Mouse (Mus musculus) embryonic facial prominence, embryonic 14.5 days (tissue): ENCODE measurements at regions not wholly inside any gene's neighbourhood (a gene's known extent, or its start where the extent isn't known, plus 50 kb on each side); places are given as distances from the start of the nearest gene placed in this dataset.
"Not testable (repeated sequence)": the region's sequence is repeated elsewhere in the genome, so short reads cannot be mapped to it uniquely, and the experiment has no call there.

Experiments used
- ATAC-seq: fragments of 200-750 bp; cut with Nextera tagmentation; 2 replicates; pipeline ENCODE4 v1.8.0; 2017; ENCODE audit warnings: low read depth, moderate number of reproducible peaks, moderate TSS enrichment
- DNase-seq: peaks from one replicate; pipeline ENCODE4 v3.0.0-alpha.2; 2015; ENCODE audit warnings: low spot score
- H3K27ac ChIP-seq: fragments of 300-500 bp; sonication (generic); replicated peaks from 2 replicates; pipeline ENCODE4 v1.5.1; 2014; ENCODE audit warnings: low read depth, mild to moderate bottlenecking, low read length, moderate library complexity
- H3K27me3 ChIP-seq: fragments of 300-500 bp; sonication (generic); replicated peaks from 2 replicates; pipeline ENCODE4 v1.6.1; 2014; ENCODE audit warnings: low read length; ENCODE audit not compliant: control insufficient read depth, insufficient read depth
- H3K36me3 ChIP-seq: fragments of 300-500 bp; sonication (generic); 2 replicates; pipeline ENCODE4 v1.6.1; 2014; ENCODE audit warnings: low read length, mixed read lengths; ENCODE audit not compliant: control insufficient read depth, insufficient read depth
- H3K4me1 ChIP-seq: fragments of 300-500 bp; sonication (generic); 2 replicates; pipeline ENCODE4 v1.6.1; 2014; ENCODE audit warnings: antibody characterized with exemption, low read length; ENCODE audit not compliant: control insufficient read depth, insufficient read depth
- H3K4me2 ChIP-seq: fragments of 300-500 bp; sonication (generic); 2 replicates; pipeline ENCODE4 v1.6.1; 2014; ENCODE audit warnings: low read depth, mild to moderate bottlenecking, low read length, moderate library complexity, mixed read lengths
- H3K4me3 ChIP-seq: fragments of 300-500 bp; sonication (generic); 2 replicates; pipeline ENCODE4 v1.5.1; 2014; ENCODE audit warnings: low read depth, mild to moderate bottlenecking, low read length
- H3K9ac ChIP-seq: fragments of 300-500 bp; sonication (generic); 2 replicates; pipeline ENCODE4 v1.6.1; 2014; ENCODE audit warnings: low read depth, mild to moderate bottlenecking, low read length, moderate library complexity, mixed read lengths
- H3K9me3 ChIP-seq: fragments of 300-500 bp; sonication (generic); 2 replicates; pipeline ENCODE4 v1.6.1; 2016; ENCODE audit warnings: low read length; ENCODE audit not compliant: control insufficient read depth
- WGBS: fragments of 180-500 bp; shearing (Covaris S2); extraction: QIAGEN DNeasy Blood & Tissue Kit; methylation state at CpG from one replicate; pipeline ENCODE4 v1.1.7; 2014; 5-methylcytosine and 5-hydroxymethylcytosine counted together

DNA sequence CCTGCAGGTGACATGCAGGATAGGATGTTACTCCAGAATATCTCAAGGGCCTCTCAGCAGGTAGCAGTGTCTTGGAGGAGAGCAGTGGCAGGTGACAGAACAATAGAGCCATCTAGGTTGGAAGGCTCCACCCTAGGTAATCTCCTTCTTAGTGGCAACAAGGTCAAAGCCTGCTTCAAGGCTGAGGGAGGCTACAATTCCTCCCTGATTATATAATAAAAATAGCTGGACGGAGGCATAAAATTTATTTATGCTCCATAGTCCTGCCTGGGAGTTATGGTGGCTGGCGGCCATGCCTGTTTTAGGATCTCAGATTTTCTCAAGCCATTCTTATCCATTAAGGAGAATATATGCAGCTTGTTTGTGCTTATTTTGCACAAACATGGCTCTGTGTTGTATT, 695.2 kb downstream of the Nxph1 start:
- not testable (repeated sequence) for H3K27me3 ChIP-seq, H3K9ac ChIP-seq, ATAC-seq, H3K4me3 ChIP-seq, H3K27ac ChIP-seq, DNase-seq, H3K36me3 ChIP-seq, H3K4me2 ChIP-seq, H3K9me3 ChIP-seq, H3K4me1 ChIP-seq
- 90% methylated on average over 2 of the region's 2 CpGs for WGBS

DNA sequence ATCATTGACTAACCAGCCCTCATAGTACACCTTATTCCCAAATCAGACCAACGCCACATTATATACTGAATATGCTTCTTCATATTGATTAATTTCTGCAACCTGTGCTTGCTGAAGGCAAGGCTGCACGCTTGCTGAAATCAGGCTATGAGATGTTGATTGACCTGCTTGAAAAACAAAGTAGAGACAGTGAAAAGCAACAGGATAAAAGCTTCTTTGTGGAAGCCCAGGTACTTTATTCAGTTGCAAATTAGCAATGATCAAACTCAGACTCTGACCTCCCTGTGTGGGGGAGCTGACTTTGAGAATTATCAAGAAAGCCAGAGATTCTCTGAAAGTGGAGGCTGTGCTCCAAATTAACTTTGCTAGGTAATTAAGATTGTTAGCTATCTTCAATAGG, 695.7 kb downstream of the Nxph1 start:
- not testable (repeated sequence) for H3K27me3 ChIP-seq, H3K4me1 ChIP-seq, ATAC-seq, H3K4me3 ChIP-seq, H3K9me3 ChIP-seq, H3K9ac ChIP-seq, DNase-seq, H3K27ac ChIP-seq, H3K4me2 ChIP-seq, H3K36me3 ChIP-seq
- 82% methylated on average over 2 of the region's 2 CpGs for WGBS

DNA sequence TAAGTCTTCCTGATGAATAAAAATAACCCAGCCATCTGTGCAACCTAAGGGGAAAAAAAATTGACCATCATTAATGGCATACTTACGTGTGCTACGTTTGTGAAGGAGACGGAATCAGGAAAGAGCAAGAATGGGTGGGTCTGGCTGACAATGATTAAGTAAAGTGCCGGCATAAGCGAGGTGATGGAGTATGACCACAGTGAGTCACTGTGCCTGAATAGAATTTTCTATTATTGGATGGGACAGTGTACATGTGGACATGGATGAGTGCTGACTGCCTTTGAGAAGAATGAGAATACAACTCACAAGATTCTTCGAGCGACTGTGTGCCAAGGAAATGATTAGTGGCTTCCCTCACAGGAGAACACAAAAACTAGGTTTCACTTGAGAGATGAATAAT, 711.4 kb downstream of the Nxph1 start:
- H3K4me1 ChIP-seq: no peaks in the 10 kb centered on the region
- no peak overlapping the region for H3K9ac ChIP-seq
- no peaks in the 10 kb centered on the region for H3K36me3 ChIP-seq
- no peak overlapping the region for H3K4me3 ChIP-seq
- no peak overlapping the region for H3K4me2 ChIP-seq
- no peak overlapping the region for H3K27ac ChIP-seq
- 0 out of 2 replicates have a peak, but pooled peaks cover 2% of the 10 kb centered on the region for H3K9me3 ChIP-seq
- 81% methylated on average over 7 of the region's 7 CpGs for WGBS
- no peaks in the 10 kb centered on the region for H3K27me3 ChIP-seq
- ATAC-seq: no peak
- DNase-seq: no peak

DNA sequence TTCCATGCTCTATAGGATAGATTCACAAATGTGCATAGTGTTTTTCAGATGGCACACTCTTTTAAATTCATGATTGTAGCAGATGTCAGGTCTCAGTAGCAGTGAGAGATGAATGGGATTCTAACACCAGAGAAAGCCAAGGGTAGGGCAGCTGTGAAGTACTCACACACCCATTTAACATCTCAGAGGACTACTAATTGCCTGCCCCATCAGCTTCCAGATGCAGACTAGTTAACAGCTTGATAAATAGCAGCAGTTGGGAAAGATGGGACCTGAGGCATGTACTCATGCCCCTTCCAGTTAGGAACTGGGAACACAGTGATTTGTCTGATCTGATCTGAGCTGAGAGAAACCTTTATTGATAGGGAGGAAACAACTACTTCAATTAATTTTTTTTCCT, 737.0 kb downstream of the Nxph1 start:
- no peak for ATAC-seq

DNA sequence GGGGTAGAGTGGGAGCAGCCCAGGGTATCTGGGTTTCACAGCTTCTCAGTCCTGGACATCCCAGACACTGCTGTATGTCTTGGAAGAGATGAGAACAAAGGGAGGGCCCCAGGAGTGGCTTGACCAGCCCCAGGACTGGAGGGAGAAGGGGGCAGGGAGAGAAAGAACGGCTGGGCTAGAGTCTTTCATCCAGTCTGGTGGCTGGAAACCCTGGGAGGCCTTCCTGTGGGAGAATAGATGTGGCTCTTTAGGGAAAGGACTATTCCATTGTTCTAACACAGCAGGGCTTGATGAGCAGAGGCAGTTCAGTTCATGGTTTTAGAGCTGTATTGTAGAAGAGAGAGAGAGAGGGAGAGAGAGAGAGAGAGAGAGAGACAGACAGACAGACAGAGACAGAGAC, 745.5 kb downstream of the Nxph1 start:
- Histone ChIP-seq H3K9me3 (no peaks in the 10 kb centered on the region), H3K4me1 (no peaks in the 10 kb centered on the region), H3K4me2 (no peak overlapping the region), H3K9ac (no peak overlapping the region), H3K36me3 (no peaks in the 10 kb centered on the region), H3K27me3 (no peaks in the 10 kb centered on the region), H3K27ac (no peak overlapping the region), H3K4me3 (no peak overlapping the region)
- ATAC-seq: no peak
- no peak for DNase-seq
- WGBS: 27% methylated on average over 1 of the region's 1 CpGs

More for the DNA sequence above, 737.0 kb downstream of the Nxph1 start:
- H3K4me3 ChIP-seq: no peak overlapping the region
- no peak for DNase-seq
- H3K9me3 ChIP-seq: no peaks in the 10 kb centered on the region
- no peaks in the 10 kb centered on the region for H3K27me3 ChIP-seq
- H3K4me2 ChIP-seq: no peak overlapping the region
- H3K4me1 ChIP-seq: no peaks in the 10 kb centered on the region
- H3K36me3 ChIP-seq: no peaks in the 10 kb centered on the region
- no peak overlapping the region for H3K27ac ChIP-seq
- H3K9ac ChIP-seq: no peak overlapping the region

DNA sequence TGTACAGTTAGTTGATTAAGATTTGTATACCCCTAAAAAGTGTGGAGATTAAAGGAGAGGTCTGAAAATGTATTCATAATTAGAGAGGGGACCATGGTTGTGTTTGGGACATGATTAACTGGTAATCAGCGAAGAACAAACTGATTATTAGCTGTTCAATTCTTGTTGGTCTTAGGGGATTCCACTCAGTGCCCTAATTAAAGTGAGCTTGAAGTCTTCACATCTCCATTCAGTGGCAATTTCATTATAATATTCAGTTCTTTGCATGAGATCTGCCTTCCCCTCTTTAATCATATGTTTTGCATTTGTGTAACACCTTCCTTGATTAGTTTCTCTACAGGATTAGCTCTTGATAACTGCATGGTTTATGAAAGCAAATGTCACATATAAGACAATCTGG, 749.5 kb downstream of the Nxph1 start:
- no peak overlapping the region for H3K9ac ChIP-seq
- no peak for ATAC-seq
- no peaks in the 10 kb centered on the region for H3K9me3 ChIP-seq
- WGBS: 74% methylated on average over 1 of the region's 1 CpGs
- DNase-seq: no peak
- no peaks in the 10 kb centered on the region for H3K27me3 ChIP-seq
- H3K4me2 ChIP-seq: no peak overlapping the region
- no peaks in the 10 kb centered on the region for H3K4me1 ChIP-seq
- no peak overlapping the region for H3K4me3 ChIP-seq
- no peaks in the 10 kb centered on the region for H3K36me3 ChIP-seq
- no peak overlapping the region for H3K27ac ChIP-seq

DNA sequence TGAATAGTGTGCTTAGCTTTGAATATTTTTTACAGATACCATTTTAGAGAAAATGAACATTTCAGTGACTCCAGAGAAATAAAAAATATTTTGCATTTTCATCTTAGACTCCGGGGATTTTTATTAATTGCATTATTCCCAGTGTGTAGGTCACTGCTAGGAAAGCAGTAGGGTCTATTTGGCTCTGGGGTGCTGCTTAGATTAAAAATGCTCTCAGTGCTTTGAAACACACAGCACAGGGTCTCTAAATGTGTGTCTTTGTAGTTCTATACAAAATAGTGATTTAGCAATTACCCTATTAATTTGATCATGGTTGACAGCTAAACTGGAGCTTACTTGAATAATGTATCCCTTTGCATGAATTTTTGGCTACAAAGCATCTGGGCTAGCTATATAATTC, 750.0 kb downstream of the Nxph1 start:
- no peaks in the 10 kb centered on the region for H3K4me1 ChIP-seq
- WGBS: 88% methylated on average over 1 of the region's 1 CpGs
- ATAC-seq: no peak
- no peak overlapping the region for H3K4me2 ChIP-seq
- no peak overlapping the region for H3K9ac ChIP-seq
- H3K36me3 ChIP-seq: no peaks in the 10 kb centered on the region
- H3K9me3 ChIP-seq: no peaks in the 10 kb centered on the region
- no peak overlapping the region for H3K27ac ChIP-seq
- H3K27me3 ChIP-seq: no peaks in the 10 kb centered on the region
- H3K4me3 ChIP-seq: no peak overlapping the region
- no peak for DNase-seq
